Mouse (Mus musculus) MEL (cell line): ENCODE data around the gene Ndufb3.

Experiments
- CTCF ChIP-seq, 3 experiments: IDR thresholded peaks in 2 of 3; conservative IDR thresholded peaks in 1 of 3; 2 replicates each; pipeline ENCODE4 v1.5.1; 2011 to 2012; ENCODE audit warnings: low read length in 3 of 3, low read depth in 2 of 3, mild to moderate bottlenecking in 2 of 3, improper control_type of control experiment in 1 of 3, inconsistent platforms in 1 of 3, mixed read lengths in 1 of 3, moderate library complexity in 1 of 3; ENCODE audit not compliant: control insufficient read depth in 1 of 3, insufficient read depth in 1 of 3, poor library complexity in 1 of 3, severe bottlenecking in 1 of 3
- E2F4 ChIP-seq: IDR thresholded peaks from 2 replicates; pipeline ENCODE4 v1.6.1; 2011; ENCODE audit warnings: low read depth, low read length, improper control_type of control experiment, borderline replicate concordance
- EP300 ChIP-seq, 2 experiments: IDR thresholded peaks; 2 replicates each; pipeline ENCODE4 v1.6.1; 2011; ENCODE audit warnings: improper control_type of control experiment in 2 of 2, low read length in 2 of 2, low read depth in 1 of 2, mild to moderate bottlenecking in 1 of 2
- KAT2A ChIP-seq: conservative IDR thresholded peaks from 2 replicates; pipeline ENCODE4 v1.6.1; 2012; ENCODE audit warnings: low read depth, low read length, improper control_type of control experiment, inconsistent platforms
- POLR2A ChIP-seq, 2 experiments: IDR thresholded peaks; 2 replicates each; pipeline ENCODE4 v1.6.1; 2011 to 2012; ENCODE audit warnings: low read length in 2 of 2, mild to moderate bottlenecking in 2 of 2, control low read depth in 1 of 2, improper control_type of control experiment in 1 of 2, low read depth in 1 of 2, moderate library complexity in 1 of 2; ENCODE audit not compliant: control insufficient read depth in 1 of 2, insufficient read depth in 1 of 2, poor library complexity in 1 of 2
- POLR2AphosphoS2 ChIP-seq: IDR thresholded peaks from 2 replicates; pipeline ENCODE4 v1.6.1; 2011; ENCODE audit warnings: low read length, improper control_type of control experiment
- SIN3A ChIP-seq: IDR thresholded peaks from 2 replicates; pipeline ENCODE4 v1.6.1; 2012; ENCODE audit warnings: low read length, improper control_type of control experiment, inconsistent platforms
- ZNF384 ChIP-seq: IDR thresholded peaks from 2 replicates; pipeline ENCODE4 v1.6.1; 2012; ENCODE audit warnings: low read depth, mild to moderate bottlenecking, inconsistent platforms, low read length, improper control_type of control experiment

GRCm38 (mm10) chr1:58618766-58619165 is 32.6 kb downstream of the Ndufb3 start:
- TF ChIP-seq EP300 (IDR thresholded peaks at IDR 0.05; ENCODE audit: low read depth in 1 of 2, low read length in 2 of 2) (no peak), CTCF (IDR thresholded peaks at IDR 0.05 in 2 of 3, conservative IDR thresholded peaks at IDR 0.05 in 1 of 3; ENCODE audit: control insufficient read depth in 1 of 3, insufficient read depth in 1 of 3, low read depth in 2 of 3, low read length in 3 of 3, poor library complexity in 1 of 3, severe bottlenecking in 1 of 3) (peak; percentile 27 to 36 (median 31); a peak in 5 of 6 replicates), E2F4 (no peak), POLR2A (IDR thresholded peaks at IDR 0.05; ENCODE audit: control insufficient read depth in 1 of 2, insufficient read depth in 1 of 2, low read depth in 1 of 2, low read length in 2 of 2, poor library complexity in 1 of 2) (no peak), POLR2AphosphoS2 (no peak), KAT2A (no peak), ZNF384 (no peak), SIN3A (no peak)
